Mouse (Mus musculus): ENCODE data around the gene Pak2.

- no peak for TF ChIP-seq CTCF (IDR thresholded peaks at IDR 0.05; ENCODE audit: extremely low read depth, insufficient read depth, insufficient read length, insufficient replicate concordance)
- TF ChIP-seq POLR2A (IDR thresholded peaks at IDR 0.05; ENCODE audit: low read depth, low read length) = no peak
These were observed 8.7 kb upstream of the Pak2 start for GRCm38 (mm10) chr16:32087629-32088443.

Measured in spleen, adult 2 months (tissue).